Mouse (Mus musculus) lung, embryonic 16.5 days (tissue): Measurements from ENCODE around the gene Scimp. TPM values are rescaled to one million over a fixed set of nuclear protein-coding genes. Genes with fewer than 3 reads are reported as not detected.

Experiments used
- ATAC-seq: fragments of 200-750 bp; cut with Nextera tagmentation; 2 replicates; pipeline ENCODE4 v1.8.0; 2017; ENCODE audit warnings: low read depth, mild to moderate bottlenecking, moderate library complexity
- H3K27ac ChIP-seq: fragments of 300-500 bp; sonication (generic); 2 replicates; pipeline ENCODE4 v1.5.1; 2014; ENCODE audit warnings: mild to moderate bottlenecking, control low read depth, low read length
- H3K27me3 ChIP-seq: fragments of 300-500 bp; sonication (generic); 2 replicates; pipeline ENCODE4 v1.6.1; 2014; ENCODE audit warnings: low read depth, low read length, mixed read lengths; ENCODE audit not compliant: control insufficient read depth, insufficient read depth
- H3K36me3 ChIP-seq: fragments of 300-500 bp; sonication (generic); 2 replicates; pipeline ENCODE4 v1.6.1; 2014; ENCODE audit warnings: low read length; ENCODE audit not compliant: control insufficient read depth, insufficient read depth
- H3K4me1 ChIP-seq: fragments of 300-500 bp; sonication (generic); replicated peaks from 2 replicates; pipeline ENCODE4 v1.6.1; 2014; ENCODE audit warnings: low read length, mixed read lengths; ENCODE audit not compliant: control insufficient read depth, insufficient read depth
- H3K4me2 ChIP-seq: fragments of 300-500 bp; sonication (generic); 2 replicates; pipeline ENCODE4 v1.6.1; 2014; ENCODE audit warnings: low read depth, low read length, control low read depth
- H3K4me3 ChIP-seq: fragments of 300-500 bp; sonication (generic); 2 replicates; pipeline ENCODE4 v1.5.1; 2014; ENCODE audit warnings: mild to moderate bottlenecking, low read length, control low read depth
- H3K9ac ChIP-seq: fragments of 300-500 bp; sonication (generic); 2 replicates; pipeline ENCODE4 v1.6.1; 2014; ENCODE audit warnings: low read length, control low read depth
- H3K9me3 ChIP-seq: fragments of 300-500 bp; sonication (generic); 2 replicates; pipeline ENCODE4 v1.6.1; 2016; ENCODE audit warnings: low read length; ENCODE audit not compliant: control insufficient read depth
- WGBS: fragments of 180-500 bp; shearing (Covaris S2); extraction: QIAGEN DNeasy Blood & Tissue Kit; methylation state at CpG from one replicate; pipeline ENCODE4 v1.1.7; 2014; 5-methylcytosine and 5-hydroxymethylcytosine counted together
- polyA plus RNA-seq: library from polyadenylated mRNA; unstranded; fragments of >200 nt; fragmentation: Nextera tagmentation; extraction: Ambion mirVana; gene quantifications from 2 replicates; pipeline ENCODE4 v1.2.1, GENCODE M21; 2015

The Scimp gene
- 0.20 and 0.35 TPM in 2 replicates for polyA plus RNA-seq

DNA sequence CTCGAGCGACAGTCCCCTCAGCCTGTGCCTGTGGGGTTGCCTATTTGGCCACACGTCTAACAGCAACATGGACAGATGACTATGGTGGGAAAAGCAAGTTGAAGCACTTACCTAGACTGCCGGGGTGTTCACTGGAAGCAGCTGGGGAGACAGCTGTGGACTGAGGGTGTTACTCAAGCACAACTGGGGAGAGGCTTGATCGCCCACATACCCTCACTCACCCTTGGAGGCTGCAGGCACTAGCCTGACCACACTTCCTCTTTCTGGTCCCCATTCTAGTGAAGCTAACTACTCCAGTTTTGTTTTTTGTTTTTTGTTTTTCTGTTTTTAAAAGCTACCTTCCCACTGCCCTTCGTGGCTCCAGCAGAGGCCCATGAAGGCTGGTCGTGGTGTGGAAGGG lies at the start of gene Scimp:
Gene Scimp (minus strand): TSS at position 222 of the 400 bp plus-strand sequence.
- no peaks in the 10 kb centered on the region for H3K4me1 ChIP-seq
- no peak within 1 kb of the TSS for H3K4me3 ChIP-seq
- WGBS: 77% methylated on average over 7 of the region's 7 CpGs

DNA sequence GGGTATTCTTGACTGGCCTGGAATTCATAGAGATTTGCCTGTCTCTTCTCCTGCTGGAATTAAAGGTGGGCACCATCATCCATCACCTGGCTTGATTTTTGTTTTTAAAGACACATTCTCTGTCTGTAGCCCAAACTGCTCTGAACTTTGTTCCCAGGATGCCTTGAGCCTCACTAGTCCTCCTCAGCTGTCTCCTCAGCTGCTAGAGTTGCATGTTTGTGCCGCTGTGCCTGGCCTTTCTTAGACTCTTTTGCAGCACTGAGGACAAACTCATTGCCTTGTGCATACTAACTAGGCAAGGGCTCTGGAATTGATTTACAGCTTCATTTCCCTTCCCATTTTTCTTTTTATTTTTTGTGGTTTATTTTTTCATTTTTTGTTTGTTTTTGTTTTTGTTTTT lies 48.0 kb upstream of the Scimp start:
- 93% methylated on average over 1 of the region's 1 CpGs for WGBS

More for the DNA sequence above, at the start of gene Scimp:
- Histone ChIP-seq H3K4me2 (no peak within 1 kb of the TSS), H3K9me3 (no peaks in the 10 kb centered on the region), H3K9ac (no peak within 1 kb of the TSS), H3K36me3 (no peaks in the 10 kb centered on the region), H3K27ac (no peak within 1 kb of the TSS), H3K27me3 (no peaks in the 10 kb centered on the region)
- ATAC-seq: no peak

DNA sequence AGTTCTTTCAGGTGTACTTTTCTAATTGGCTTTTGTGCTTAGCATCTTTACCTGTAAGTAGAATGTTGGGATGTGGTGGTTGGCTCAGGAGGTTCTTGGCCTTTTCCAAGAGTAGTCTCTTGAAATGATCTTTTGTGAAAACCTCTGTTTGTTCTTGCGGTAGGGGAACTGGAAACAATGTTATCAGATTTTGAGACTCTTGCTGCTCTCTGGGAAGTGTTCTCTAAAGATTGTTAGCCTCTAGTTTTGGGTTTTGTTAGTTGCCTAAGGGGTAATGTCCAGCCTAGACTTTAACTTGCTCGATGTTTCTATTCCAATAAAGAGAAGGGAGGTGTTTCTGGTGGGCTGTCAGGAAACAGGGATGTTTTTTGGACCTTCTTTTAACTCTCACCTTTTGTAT lies 33.6 kb upstream of the Scimp start:
- peak overlapping the region; percentile 95 for H3K4me2 ChIP-seq
- peak overlapping the region; percentile 95 for H3K4me3 ChIP-seq
- no peaks in the 10 kb centered on the region for H3K27me3 ChIP-seq
- no peak overlapping the region for H3K9ac ChIP-seq
- WGBS: 32% methylated on average over 2 of the region's 2 CpGs
- H3K9me3 ChIP-seq: no peaks in the 10 kb centered on the region
- ATAC-seq: no peak
- no peaks in the 10 kb centered on the region for H3K36me3 ChIP-seq
- peaks cover 14% of the 10 kb centered on the region for H3K4me1 ChIP-seq
- H3K27ac ChIP-seq: no peak overlapping the region

More for the DNA sequence above, 48.0 kb upstream of the Scimp start:
- no peaks in the 10 kb centered on the region for H3K27me3 ChIP-seq
- H3K4me2 ChIP-seq: no peak overlapping the region
- no peak overlapping the region for H3K9ac ChIP-seq
- no peak overlapping the region for H3K27ac ChIP-seq
- H3K36me3 ChIP-seq: no peaks in the 10 kb centered on the region
- no peaks in the 10 kb centered on the region for H3K4me1 ChIP-seq
- H3K9me3 ChIP-seq: no peaks in the 10 kb centered on the region
- H3K4me3 ChIP-seq: no peak overlapping the region
- no peak for ATAC-seq

DNA sequence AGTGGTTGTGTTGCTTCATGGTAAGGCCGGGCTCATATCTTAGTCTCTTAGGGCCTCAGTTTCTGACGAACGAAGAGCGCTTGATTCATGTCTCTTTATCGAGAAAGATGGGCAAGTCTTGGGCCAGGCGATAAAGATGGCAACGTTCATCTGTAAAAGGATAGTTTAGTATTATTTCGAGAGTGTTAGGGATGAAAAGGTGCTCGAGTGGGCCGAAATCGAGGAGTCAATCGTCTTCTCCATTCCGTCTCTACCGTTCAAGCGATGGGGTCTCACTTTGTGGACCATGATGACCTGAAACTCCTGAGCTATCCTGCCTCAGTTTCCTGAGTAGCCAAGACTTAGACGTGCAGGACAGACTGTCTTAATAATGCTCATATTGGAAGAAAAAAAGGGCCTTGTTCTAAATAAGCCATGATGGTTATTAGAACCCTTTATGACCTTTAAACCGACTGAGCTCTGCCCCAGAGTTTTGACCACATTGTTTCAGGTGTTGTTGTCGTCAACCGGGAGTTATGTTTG lies 33.1 kb upstream of the Scimp start:
- Histone ChIP-seq H3K9me3 (no peaks in the 10 kb centered on the region), H3K4me3 (peak overlapping the region; percentile 95), H3K4me1 (peaks cover 14% of the 10 kb centered on the region), H3K36me3 (no peaks in the 10 kb centered on the region), H3K9ac (peak overlapping the region; percentile 90), H3K4me2 (peak overlapping the region; percentile 95), H3K27ac (no peak overlapping the region), H3K27me3 (no peaks in the 10 kb centered on the region)
- no peak for ATAC-seq
- 3% methylated on average over 19 of the region's 19 CpGs for WGBS

DNA sequence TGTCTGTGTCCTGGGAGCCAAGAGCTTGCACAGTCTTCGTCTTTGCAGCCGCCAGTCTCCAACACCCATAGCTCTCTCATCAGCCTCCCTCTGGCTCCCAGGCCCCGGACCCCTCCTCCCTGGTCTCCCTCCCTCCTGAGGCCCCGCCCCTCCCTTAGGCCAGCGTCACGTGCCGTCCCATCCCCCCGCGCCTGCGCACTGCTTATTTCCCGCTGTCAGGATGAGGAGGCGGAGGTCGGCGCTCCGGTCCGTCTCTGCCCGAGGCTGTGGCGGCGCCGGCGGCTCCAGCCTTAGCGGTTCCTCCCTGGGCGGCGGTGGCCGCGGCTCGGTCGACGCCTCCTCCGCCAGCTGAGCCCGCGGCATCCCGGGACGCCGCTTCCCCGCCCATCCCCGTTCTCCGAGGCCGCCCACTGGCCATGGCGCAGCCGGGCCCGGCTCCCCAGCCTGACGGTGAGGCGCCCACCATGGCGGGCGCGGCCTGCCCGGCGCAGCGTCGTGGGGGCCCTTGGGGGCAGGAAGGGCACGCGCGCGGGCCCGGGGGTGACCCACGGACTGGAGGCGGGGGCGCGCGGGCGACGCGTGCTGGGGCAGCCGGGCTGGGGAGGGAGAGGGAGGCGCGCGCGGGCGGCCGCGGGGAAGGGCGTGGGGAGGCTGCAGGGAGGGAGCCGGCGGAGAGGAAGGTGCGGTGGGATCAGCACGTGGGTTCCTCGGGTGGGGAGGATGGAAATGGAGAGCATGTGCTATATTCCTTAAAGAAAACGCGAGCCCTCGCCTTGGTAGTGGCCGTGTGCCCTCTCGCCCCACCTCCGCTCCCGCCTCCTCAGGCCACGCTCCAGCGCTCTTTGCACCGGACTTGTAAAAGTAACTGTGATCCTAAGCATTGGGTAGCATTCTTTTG lies 32.4 kb upstream of the Scimp start, which contains the start of gene Rabep1:
Gene Rabep1 (plus strand): TSS at position 220 of the 898 bp plus-strand sequence.
- peak; percentile 99 for ATAC-seq
- Histone ChIP-seq H3K4me1 (peaks cover 14% of the 10 kb centered on the region), H3K36me3 (no peaks in the 10 kb centered on the region), H3K4me2 (peak within 1 kb of the TSS; percentile 95), H3K27ac (peak within 1 kb of the TSS; percentile 43), H3K9me3 (no peaks in the 10 kb centered on the region), H3K27me3 (no peaks in the 10 kb centered on the region), H3K9ac (peak within 1 kb of the TSS; percentile 90), H3K4me3 (peak within 1 kb of the TSS; percentile 95)
- under 1% methylated on average over 68 of the region's 88 CpGs for WGBS

DNA sequence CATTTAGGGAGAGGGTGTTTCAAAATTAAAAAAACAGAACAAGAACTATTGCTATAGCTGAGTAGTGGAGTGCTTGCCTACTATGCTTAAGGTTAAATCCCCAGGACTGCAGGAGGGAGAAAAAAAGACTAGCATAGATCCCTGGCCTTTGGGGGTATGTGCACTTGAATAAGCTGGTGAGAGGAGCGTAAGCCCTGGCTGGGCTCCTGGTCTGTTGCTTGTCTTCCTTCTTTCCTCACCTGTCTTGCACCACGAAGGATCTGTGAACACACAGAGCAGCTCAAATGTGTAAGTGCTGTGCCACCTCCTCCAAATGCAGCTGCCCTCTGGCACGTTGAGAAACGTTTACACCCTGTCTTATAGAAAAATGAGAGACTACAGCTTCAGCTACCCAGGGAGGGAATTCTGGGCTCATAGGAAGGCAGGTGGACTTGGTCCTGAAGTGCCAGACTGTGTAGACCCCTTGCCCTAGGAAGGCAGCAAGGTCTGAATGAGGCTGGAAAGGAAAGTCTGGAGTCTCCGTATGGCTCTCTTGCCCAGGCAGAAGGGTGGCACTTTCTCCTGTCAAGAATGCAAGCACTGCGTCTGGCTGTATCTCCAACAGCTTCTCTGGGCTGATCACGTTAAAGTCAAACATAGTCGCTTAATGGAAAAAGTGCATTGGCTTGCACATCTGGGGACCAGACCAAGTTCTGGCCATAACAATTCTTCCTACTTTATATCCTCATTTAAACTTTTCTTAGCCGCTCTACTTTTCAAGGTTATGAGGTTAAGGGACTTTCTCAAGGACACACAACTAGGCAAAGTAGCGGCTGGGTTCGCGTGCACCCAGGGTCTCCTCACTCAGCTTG lies 31.5 kb upstream of the Scimp start:
- WGBS: 16% methylated on average over 12 of the region's 12 CpGs

DNA sequence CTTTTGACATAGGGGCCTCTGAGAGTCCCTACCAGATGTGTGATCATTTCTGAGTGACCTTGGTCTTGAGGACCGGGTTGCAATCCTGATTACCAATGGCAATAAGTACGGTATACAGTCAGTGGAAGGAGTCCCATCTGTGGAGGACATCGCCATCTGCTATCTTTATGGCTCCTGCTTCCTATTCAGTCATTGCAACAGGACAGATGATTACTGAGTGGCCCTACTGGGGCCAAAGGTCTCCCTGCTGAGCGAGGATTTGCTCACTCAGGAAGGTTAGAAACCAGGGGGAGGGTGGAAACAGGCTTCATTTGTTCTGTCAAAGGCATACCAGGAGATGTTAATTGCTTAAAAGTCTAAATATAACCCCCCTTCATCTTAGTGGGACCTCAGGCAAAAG lies 30.6 kb upstream of the Scimp start:
- 60% methylated on average over 4 of the region's 4 CpGs for WGBS

More for the DNA sequence above, 31.5 kb upstream of the Scimp start:
- H3K4me2 ChIP-seq: peak overlapping the region; percentile 95
- H3K4me1 ChIP-seq: peaks cover 14% of the 10 kb centered on the region
- H3K27ac ChIP-seq: peak overlapping the region; percentile 10; the same call in 1 of the 2 replicates
- H3K36me3 ChIP-seq: no peaks in the 10 kb centered on the region
- H3K9me3 ChIP-seq: no peaks in the 10 kb centered on the region
- peak overlapping the region; percentile 62 for H3K9ac ChIP-seq
- ATAC-seq: peak; percentile 11; the same call in 1 of the 2 replicates
- H3K4me3 ChIP-seq: peak overlapping the region; percentile 95
- H3K27me3 ChIP-seq: no peaks in the 10 kb centered on the region

DNA sequence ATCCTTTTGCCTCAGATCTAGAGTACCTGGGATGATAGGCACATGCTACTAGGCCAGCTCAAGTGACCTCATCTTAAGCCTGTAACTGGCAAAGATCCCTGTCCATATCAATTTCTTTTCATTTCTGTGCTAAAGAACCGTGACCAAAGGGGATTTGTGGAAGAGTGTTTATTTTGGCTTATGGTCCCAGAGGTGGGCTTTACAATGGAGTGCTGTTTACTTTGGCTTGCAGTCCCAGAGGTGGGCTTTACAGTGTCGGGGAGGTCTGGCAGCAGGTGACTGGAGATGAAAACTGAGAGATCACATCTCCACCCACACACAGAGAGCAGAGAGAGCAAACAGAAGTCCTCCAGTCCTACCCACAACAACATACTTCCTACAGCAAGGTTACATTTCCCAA lies 26.2 kb upstream of the Scimp start:
- H3K4me3 ChIP-seq: no peak overlapping the region
- no peaks in the 10 kb centered on the region for H3K9me3 ChIP-seq
- no peak overlapping the region for H3K9ac ChIP-seq
- H3K27ac ChIP-seq: no peak overlapping the region
- H3K4me1 ChIP-seq: no peaks in the 10 kb centered on the region
- H3K27me3 ChIP-seq: no peaks in the 10 kb centered on the region
- H3K36me3 ChIP-seq: no peaks in the 10 kb centered on the region
- no peak for ATAC-seq
- no peak overlapping the region for H3K4me2 ChIP-seq
- WGBS: 12% methylated on average over 2 of the region's 2 CpGs

More for the DNA sequence above, 30.6 kb upstream of the Scimp start:
- H3K9ac ChIP-seq: no peak overlapping the region
- no peak overlapping the region for H3K4me2 ChIP-seq
- H3K4me3 ChIP-seq: no peak overlapping the region
- H3K36me3 ChIP-seq: no peaks in the 10 kb centered on the region
- no peak overlapping the region for H3K27ac ChIP-seq
- H3K27me3 ChIP-seq: no peaks in the 10 kb centered on the region
- ATAC-seq: no peak
- H3K9me3 ChIP-seq: no peaks in the 10 kb centered on the region
- H3K4me1 ChIP-seq: peaks cover 14% of the 10 kb centered on the region

DNA sequence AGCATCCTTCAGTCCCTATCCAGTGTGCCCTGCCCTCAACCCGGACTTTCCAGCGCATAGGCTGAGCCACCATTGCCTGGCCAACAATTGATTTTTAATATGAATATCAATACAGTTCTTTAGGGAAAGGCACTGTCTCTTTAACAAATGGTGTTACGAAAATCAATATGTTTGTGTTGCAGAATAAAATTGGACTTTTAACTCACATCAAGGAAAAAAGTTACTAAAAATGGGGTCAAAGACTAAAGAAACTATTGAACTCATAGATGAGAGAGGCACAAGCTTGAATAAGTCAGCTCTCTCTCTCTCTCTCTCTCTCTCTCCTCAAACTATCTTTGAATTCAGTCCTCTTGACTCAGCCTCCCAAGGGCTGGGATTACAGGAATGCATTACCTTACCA lies 24.6 kb upstream of the Scimp start:
- Histone ChIP-seq H3K9me3 (no peaks in the 10 kb centered on the region), H3K36me3 (no peaks in the 10 kb centered on the region), H3K4me2 (no peak overlapping the region), H3K4me3 (no peak overlapping the region), H3K4me1 (no peaks in the 10 kb centered on the region), H3K27me3 (no peaks in the 10 kb centered on the region), H3K9ac (no peak overlapping the region), H3K27ac (no peak overlapping the region)
- no peak for ATAC-seq
- 88% methylated on average over 3 of the region's 3 CpGs for WGBS
